Mouse (Mus musculus) adipocyte (in vitro differentiated cells): Measurements from ENCODE around the gene Rab25.

ENCODE experiments used
- DNase-seq: peaks from one replicate; pipeline ENCODE4 v3.0.0-alpha.2; 2016; ENCODE audit warnings: low spot score

The Rab25 gene

DNA sequence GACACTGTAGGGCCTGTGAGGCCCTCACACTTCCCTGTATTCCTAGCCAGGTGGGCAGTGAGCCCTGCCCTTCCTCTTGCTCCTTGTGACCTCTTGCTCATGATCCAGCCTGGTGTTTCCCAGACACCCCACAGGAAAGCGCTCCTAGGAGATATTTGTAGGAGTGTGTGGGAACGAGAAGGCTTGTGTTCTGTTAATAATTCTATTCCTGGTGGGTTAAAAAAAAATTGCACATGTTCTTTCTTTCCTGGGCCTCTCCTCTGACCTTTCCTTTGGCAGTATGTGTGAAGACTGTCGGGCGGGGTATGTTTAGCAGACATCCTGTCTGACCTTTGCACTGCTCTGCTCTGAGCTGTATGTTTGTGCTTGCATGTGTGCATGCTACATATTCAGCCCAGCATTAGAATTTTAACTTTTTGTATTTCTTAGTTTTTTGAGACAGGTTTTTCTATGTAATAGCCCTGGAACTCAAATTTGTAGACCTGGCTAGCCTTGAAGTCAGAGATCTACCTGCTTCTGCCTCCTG, 18.5 kb upstream of the Rab25 start:
- DNase-seq: no peak

GRCm38 (mm10) chr3:88566116-88566515, 18.0 kb upstream of the Rab25 start:
- DNase-seq: no peak

DNA sequence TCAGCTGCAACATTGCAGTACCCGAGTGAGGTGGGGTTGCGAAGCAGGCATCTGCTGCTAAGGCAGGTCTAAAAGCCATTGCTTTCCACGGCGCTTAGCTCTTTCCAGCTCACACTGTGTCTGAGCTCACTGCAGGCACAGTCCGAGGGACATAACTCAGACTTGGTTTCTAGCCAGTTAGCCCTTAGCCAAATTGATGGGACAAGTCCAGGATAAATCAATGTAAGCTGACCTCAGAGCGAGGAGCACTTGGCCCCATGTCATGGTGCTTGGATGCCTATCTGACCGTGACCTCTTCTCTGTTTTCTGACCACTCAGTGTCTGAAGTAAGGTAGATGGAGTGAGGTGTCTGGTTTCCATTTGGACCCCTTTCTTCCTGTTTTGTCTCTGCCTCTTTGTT, 15.9 kb upstream of the Rab25 start:
- DNase-seq: no peak

DNA sequence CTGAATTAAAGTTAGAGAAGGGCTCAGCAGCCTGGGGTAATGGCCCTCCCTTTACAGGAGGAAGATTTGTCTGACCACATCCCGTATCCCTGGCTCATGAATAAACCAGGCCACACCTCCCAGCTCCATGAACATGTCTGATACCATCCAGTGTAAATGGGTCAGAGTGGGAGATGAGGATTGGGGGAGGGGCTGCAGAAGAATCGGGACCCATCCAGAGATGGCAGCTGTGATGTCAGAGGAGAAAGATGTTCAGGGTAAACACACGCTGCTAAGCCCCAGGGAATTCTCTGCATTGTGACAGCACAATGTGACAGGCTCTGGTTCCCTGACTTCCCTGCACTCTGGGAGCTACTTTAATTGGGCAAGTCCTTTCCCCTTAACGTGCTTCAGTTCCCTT, 15.3 kb upstream of the Rab25 start:
- DNase-seq: no peak

GRCm38 (mm10) chr3:88561989-88562388, 13.9 kb upstream of the Rab25 start:
- no peak for DNase-seq

DNA sequence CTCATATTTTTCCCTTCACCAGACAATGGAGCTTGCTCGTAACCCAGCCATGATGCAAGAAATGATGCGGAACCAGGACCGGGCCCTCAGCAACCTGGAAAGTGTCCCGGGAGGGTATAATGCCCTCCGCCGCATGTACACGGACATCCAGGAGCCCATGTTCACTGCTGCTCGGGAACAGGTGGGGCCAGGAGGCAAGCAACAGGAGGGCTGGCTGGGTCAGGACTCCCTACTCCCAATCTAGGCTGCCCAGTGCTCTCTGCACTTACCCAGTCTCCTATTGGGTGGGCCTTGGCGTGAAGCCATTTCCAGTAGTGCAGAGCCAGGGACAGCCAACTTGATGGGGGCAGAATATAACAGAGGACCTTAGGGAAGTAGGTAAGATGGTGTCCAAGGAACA, 11.5 kb upstream of the Rab25 start:
- DNase-seq: no peak

GRCm38 (mm10) chr3:88556616-88557015, 8.5 kb upstream of the Rab25 start:
- no peak for DNase-seq

DNA sequence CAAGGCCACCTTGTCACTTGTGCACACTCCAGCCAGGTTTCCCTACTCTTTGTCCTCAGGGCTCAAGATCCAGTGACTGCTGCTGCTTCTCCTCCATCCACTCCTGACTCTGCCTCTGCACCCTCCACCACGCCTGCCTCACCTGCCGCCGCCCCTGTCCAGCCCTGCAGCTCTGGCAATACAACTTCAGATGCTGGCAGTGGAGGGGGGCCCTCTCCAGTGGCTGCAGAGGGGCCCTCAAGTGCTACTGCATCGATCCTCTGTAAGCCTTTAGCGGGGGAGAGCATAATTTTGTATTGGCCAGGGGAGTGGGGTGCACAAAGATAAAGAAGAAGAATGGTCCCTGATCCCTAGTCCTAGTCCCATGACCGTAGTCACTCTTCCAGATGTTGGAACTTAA, 7.6 kb upstream of the Rab25 start:
- no peak for DNase-seq

DNA sequence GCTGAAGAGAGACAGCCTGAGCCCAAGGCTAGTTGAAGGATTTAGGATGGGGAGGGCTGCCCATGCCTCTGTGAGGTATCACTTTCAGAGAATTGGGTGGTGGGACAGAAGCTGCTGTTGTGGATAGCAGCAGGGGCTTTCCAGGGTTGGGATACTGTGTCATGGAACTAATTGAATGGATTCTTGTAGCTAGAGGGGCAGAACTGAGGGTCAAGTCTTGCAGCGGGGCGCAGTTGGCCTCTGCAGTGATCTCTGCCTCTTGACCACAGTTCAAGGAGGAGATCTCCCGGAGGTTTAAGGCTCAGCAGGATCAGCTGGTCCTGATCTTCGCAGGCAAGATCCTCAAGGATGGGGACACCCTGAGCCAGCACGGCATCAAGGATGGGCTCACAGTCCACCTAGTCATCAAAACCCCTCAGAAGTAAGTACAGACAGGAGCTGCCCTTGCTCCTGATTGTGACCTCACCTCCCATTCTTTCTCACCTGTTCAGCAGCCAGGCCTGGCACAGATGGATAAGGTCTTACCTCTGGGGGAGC, 7.0 kb upstream of the Rab25 start:
- DNase-seq: no peak

DNA sequence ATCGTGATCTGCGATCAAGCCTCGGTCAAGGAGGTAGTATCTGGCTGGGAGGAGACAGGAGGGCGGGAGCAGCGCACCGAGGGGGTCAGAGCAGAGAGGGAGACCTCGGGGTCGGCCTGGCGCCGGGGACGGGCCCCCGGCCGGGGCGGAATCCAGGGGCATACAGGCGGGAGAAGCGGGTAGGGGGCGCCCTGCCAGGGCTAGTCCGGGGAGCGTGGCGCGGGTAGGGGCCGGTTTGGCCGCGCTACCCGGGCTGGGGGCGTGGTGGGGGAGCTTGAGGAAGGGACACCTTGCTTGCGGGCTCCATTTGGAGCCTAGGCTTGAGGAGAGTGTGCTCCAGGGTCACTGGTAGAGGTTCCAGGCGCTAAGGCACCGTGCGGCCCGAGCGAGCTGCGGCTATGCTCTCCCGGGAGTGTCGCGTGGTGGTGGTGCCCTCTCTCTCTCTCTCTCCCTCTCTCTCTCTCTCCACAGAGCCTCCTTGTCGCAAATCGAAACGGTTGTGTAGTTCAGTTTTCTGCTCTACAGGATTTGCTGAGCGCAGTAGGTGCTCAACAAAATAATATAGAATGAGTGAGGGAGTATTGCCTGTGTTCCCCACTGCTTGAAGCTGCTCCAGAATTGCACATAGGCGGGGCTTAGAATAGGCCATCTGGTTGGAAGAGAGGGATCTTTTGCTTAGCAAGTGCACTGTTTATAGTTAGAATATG, 5.9 kb upstream of the Rab25 start:
- DNase-seq: peak; percentile 67

DNA sequence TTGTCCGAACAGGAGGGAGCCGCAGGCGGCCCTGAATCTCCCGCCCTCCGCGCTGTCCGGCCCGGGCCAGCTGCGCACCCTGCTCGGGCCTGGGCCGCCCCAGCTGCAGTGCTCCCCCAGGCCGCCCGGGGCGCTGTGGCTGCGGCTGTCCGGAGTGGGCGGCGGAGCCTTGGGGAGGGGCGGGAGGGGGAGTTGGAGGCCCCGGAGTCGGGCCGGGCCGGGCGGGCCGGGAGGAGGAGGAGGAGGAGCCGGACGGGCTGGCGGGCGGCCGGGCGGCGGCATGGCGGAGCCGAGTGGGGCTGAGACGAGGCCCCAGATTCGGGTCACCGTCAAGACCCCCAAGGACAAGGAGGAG, 5.4 kb upstream of the Rab25 start, which contains the start of gene Ubqln4:
TSS of gene Ubqln4 (plus strand) at position 234 of the 355 bp plus-strand sequence.
- DNase-seq: no peak

GRCm38 (mm10) chr3:88552676-88553524, 4.8 kb upstream of the Rab25 start, which contains the start of gene Lamtor2:
Lamtor2 (minus strand) TSS chr3:88553074.
- DNase-seq: peak; percentile 99

- no peak for DNase-seq
These were observed 4.1 kb upstream of the Rab25 start for GRCm38 (mm10) chr3:88552082-88552645.

- DNase-seq: no peak
These were observed 3.5 kb upstream of the Rab25 start for GRCm38 (mm10) chr3:88551586-88551985.

GRCm38 (mm10) chr3:88546674-88547418, 1.3 kb downstream of the Rab25 start:
- no peak for DNase-seq

- no peak for DNase-seq
These were observed 3.0 kb downstream of the Rab25 start for GRCm38 (mm10) chr3:88544955-88545591.

DNA sequence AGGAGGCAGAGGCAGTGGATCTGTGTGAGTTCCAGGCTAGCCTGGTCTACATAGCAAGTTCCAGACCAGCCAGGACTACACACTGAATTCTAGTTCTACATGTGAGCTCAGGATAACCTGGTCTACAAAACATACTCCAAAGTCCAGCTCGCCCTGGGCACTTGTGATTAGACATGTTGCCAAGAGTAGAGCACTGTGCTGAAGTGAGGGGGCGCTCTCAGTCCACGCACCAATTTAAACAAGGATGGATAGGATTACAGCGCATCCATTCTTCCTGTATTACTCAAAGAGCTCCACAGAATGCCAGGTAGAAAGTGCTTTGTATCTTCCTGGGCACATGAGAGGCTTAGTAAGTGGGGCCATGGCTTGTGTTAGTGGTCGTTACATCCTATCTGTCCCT, 3.6 kb downstream of the Rab25 start:
- DNase-seq: no peak

DNA sequence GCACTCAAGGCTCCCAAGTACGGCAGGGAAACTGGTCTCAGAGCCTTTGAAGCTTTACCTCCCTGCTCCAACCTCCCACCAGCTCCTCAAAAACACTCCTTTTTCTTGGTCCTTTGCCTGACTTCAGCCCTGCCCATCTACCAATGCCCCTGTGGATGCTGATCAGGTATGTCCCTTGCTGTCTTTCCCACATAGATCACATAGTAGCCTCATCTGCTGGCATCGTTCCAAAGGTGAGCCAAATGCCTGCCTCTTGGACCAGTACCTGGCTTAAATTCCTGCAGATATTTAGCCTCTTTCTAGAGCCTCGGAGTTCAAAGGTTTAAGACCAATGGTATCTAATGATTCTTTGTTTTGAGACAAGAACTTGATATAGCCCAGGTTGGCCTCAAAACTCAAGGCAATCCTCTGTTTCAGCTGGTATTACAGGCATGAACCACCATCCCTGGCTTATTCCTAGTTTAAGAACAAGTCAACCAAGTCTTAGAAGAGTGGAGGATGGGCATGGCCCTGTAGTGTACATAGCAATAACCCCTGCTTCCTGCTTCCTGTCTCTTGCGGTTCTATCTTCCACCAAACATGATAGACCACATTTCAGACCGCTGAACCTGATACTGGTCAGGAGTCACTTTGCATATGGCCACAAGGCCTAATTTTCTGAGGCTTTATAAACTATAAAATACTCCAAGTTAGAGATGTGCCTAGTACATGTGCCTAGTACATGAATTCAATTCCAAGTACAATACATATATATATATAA, 4.3 kb downstream of the Rab25 start:
- no peak for DNase-seq

DNA sequence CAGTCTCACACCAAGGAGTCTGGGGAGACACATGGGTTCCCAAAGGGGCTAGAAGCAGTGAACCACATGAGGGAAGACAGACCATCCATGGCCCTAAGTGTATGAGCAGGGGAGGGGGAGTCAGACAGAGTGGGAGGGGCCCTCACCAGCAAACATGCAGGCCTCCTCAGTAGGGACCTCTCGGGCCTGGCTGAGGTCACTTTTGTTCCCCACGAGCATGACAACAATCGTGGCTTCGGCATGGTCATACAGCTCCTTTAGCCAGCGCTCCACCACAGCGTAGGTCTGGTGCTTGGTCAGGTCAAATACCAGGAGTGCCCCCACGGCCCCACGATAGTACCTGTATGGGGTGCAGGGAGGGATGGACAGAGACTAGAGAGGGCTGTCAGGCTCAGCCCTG, 4.9 kb downstream of the Rab25 start:
- no peak for DNase-seq

DNA sequence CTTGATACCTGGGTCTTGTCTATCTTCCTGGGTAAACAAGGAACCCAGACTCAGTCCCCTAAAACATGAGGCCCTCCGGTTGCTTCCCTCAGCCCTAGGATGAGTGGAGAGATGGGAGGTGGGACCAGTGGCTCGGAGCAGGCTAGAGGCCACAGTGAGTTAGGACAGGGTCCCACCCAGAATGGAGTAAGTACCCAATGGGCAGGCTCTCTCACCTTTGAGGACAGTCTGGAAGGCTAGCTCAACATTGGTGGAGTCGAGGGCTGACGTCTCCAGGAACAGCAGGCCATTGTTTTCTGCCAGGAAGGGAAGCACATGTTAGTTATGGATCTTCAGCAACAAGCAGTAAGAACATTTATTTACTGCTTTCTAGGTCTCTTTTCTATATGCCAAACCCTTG, 5.6 kb downstream of the Rab25 start:
- DNase-seq: no peak
